ENCODE assay signal across 8 mouse cellular contexts in genomic region chr6:21949226-21949731, GRCm38 (mm10). TPM values are rescaled to one million over a fixed set of nuclear protein-coding genes. Genes with fewer than 3 reads are reported as not detected.
DNase-seq lines count a peak whose midpoint lies in the region; ATAC-seq and TF ChIP-seq lines count a peak whose summit lies in the region.

Gene Ing3, plus strand, starts transcription at chr6:21949571.

- in situ Hi-C loops in ES-E14 (cut with MboI; ENCODE audit: low sequenced_read_pairs in 2 of 2, unreplicated experiment in 2 of 2) = no loop called here

- WGBS in forebrain, embryonic 15.5 days = under 1% methylated on average over 35 of the region's 35 CpGs
- WGBS in lung, adult 2 months = under 1% methylated on average over 35 of the region's 35 CpGs

- peak within 1 kb of the TSS; percentile 55 for H3K4me2 ChIP-seq in forebrain, embryonic 15.5 days (replicated peaks)

- H3K9ac ChIP-seq in ES-E14 (ENCODE audit: insufficient read depth, low read depth, low read length, poor library complexity, severe bottlenecking) = peak within 1 kb of the TSS; percentile 99
- H3K9ac ChIP-seq in forebrain, embryonic 15.5 days (replicated peaks) = peak within 1 kb of the TSS; percentile 77

- H3K9me3 ChIP-seq in ES-E14 (ENCODE audit: control insufficient read depth, insufficient read depth, low read depth, low read length) = no peaks in the 10 kb centered on the region
- H3K9me3 ChIP-seq in forebrain, embryonic 15.5 days = no peaks in the 10 kb centered on the region

- H3K4me1 ChIP-seq in ES-E14 (ENCODE audit: control insufficient read depth in 2 of 2, insufficient read depth in 2 of 2, low read length in 2 of 2, poor library complexity in 1 of 2) = no peaks in the 10 kb centered on the region; a peak in 1 of 4 replicates
- H3K4me1 ChIP-seq in forebrain, embryonic 15.5 days = peaks cover 13% of the 10 kb centered on the region
- peaks cover 4% of the 10 kb centered on the region; the same call in 1 of the 2 replicates for H3K4me1 ChIP-seq in lung, adult 2 months (ENCODE audit: control insufficient read depth, insufficient read depth, low read length)

- peak; percentile 41; the same call in 1 of the 2 replicates for TF ChIP-seq POLR2A in lung, adult 2 months (IDR thresholded peaks at IDR 0.05; ENCODE audit: borderline replicate concordance, extremely low read depth, low read depth, low read length)

- DNase-seq in ES-E14 (ENCODE audit: low read depth, low spot score) = peak; percentile 96
- peak; percentile 100 for DNase-seq in cerebellum, adult 11-12 months
- DNase-seq in heart, postnatal 25 days (ENCODE audit: low spot score) = peak; percentile 97
- peak; percentile 99 to 100 for DNase-seq in layer of hippocampus, adult 18-20 months (ENCODE audit: low spot score in 2 of 2)
- DNase-seq in lung, adult 2 months = peak; percentile 91
- peak; percentile 97 to 99 for DNase-seq in thymus, adult 18-20 months

- H3K27me3 ChIP-seq in forebrain, embryonic 15.5 days = no peaks in the 10 kb centered on the region

- intact Hi-C loops in heart, postnatal 25 days (cut with DNase I) = no loop called here

- peak; percentile 99 for ATAC-seq in forebrain, embryonic 15.5 days (replicated peaks)
- ATAC-seq in neutrophil, adult 5-6 weeks (ENCODE audit: extremely low read depth, insufficient number of reproducible peaks, low FRiP score, poor library complexity, severe bottlenecking) = peak; percentile 90

- peak within 1 kb of the TSS; percentile 98 for H3K27ac ChIP-seq in ES-E14 (ENCODE audit: insufficient read depth, low read depth, low read length, poor library complexity, severe bottlenecking)
- H3K27ac ChIP-seq in forebrain, embryonic 15.5 days (replicated peaks) = peak within 1 kb of the TSS; percentile 99

- TF ChIP-seq CTCF in lung, adult 2 months (IDR thresholded peaks at IDR 0.05; ENCODE audit: insufficient read depth, low read length) = no peak

- H3K4me3 ChIP-seq in ES-E14 (ENCODE audit: insufficient read depth in 1 of 2, low read depth in 1 of 2, low read length in 2 of 2, poor library complexity in 1 of 2, severe bottlenecking in 1 of 2) = peak within 1 kb of the TSS; percentile 76 to 99
- H3K4me3 ChIP-seq in forebrain, embryonic 15.5 days = peak within 1 kb of the TSS; percentile 80
- peak within 1 kb of the TSS; percentile 99 for H3K4me3 ChIP-seq in lung, adult 2 months (replicated peaks; ENCODE audit: extremely low read depth, low read depth, low read length)

- H3K36me3 ChIP-seq in ES-E14 (ENCODE audit: control insufficient read depth, insufficient read depth, low read length, poor library complexity, severe bottlenecking) = no peaks in the 10 kb centered on the region
- peaks cover 9% of the 10 kb centered on the region; the same call in 1 of the 2 replicates for H3K36me3 ChIP-seq in forebrain, embryonic 15.5 days

TF ChIP-seq in ES-E14, 5 proteins besides CTCF, POLR2A, EP300 and RAD21:
- TF ChIP-seq HCFC1 (IDR thresholded peaks at IDR 0.05; ENCODE audit: borderline replicate concordance, insufficient read depth, low read length) = peak; percentile 97
- TF ChIP-seq CHD2 (IDR thresholded peaks at IDR 0.05; ENCODE audit: low read depth, low read length) = peak; percentile 18; the same call in 1 of the 2 replicates
- peak; percentile 99 for TF ChIP-seq ZNF384 (IDR thresholded peaks at IDR 0.05; ENCODE audit: low read depth, low read length)
- TF ChIP-seq ZC3H11A (IDR thresholded peaks at IDR 0.05; ENCODE audit: borderline replicate concordance, low read depth, low read length) = no peak
- TF ChIP-seq MAFK (IDR thresholded peaks at IDR 0.05; ENCODE audit: insufficient read depth, low read depth, low read length) = no peak

RNA-seq across cellular contexts. Expression of gene Ing3, which starts in this region (rescaled TPM):
- total RNA-seq in ES-E14 (2012; rRNA removed) = 14.3 and 19.9 TPM in 2 replicates
- polyA plus RNA-seq in forebrain, embryonic 15.5 days (2015; fragmentation: Nextera tagmentation; extraction: Ambion mirVana) = 70.8 and 71.5 TPM in 2 replicates
- total RNA-seq in heart, postnatal 25 days (2021) = 10 to 100 TPM; 13.2 to 17.3 TPM
- 10 to 100 TPM; 30.1 to 30.4 TPM for total RNA-seq in layer of hippocampus, adult 18-20 months (2021)
- 6.5 and 7.5 TPM in 2 replicates for polyA plus RNA-seq in lung, adult 2 months (2012; rRNA removed)
- total RNA-seq in neutrophil, adult 5-6 weeks (2017) = 52.4 and 74.4 TPM in 2 replicates

Comparison
In these comparisons a context has a peak if more than half of its experiments do, and no peak if none do; other contexts are left out.
1. Peak in every context shown above with its lines: DNase-seq, ATAC-seq, H3K4me3 ChIP-seq and H3K27ac ChIP-seq.